Mouse (Mus musculus) liver, postnatal 0 days (tissue): ENCODE measurements around the gene Zfp652. TPM values are rescaled to one million over a fixed set of nuclear protein-coding genes. Genes with fewer than 3 reads are reported as not detected.
"Not testable (repeated sequence)": the region's sequence is repeated elsewhere in the genome, so short reads cannot be mapped to it uniquely, and the experiment has no call there.

Experiments
- ATAC-seq: fragments of 200-750 bp; cut with Nextera tagmentation; 2 replicates; pipeline ENCODE4 v1.8.0; 2017; ENCODE audit warnings: mild to moderate bottlenecking, moderate library complexity
- DNase-seq: peaks from one replicate; pipeline ENCODE4 v3.0.0-alpha.2; 2016
- H3K27ac ChIP-seq: fragments of 300-500 bp; sonication (generic); 2 replicates; pipeline ENCODE4 v1.5.1; 2014; ENCODE audit warnings: antibody characterized with exemption, moderate library complexity, mild to moderate bottlenecking, low read depth
- H3K27me3 ChIP-seq: fragments of 300-500 bp; sonication (generic); 2 replicates; pipeline ENCODE4 v1.6.1; 2014; ENCODE audit warnings: low read length, control low read depth, mixed read lengths; ENCODE audit not compliant: insufficient read depth
- H3K36me3 ChIP-seq: fragments of 300-500 bp; sonication (generic); replicated peaks from 2 replicates; pipeline ENCODE4 v1.6.1; 2014; ENCODE audit warnings: mild to moderate bottlenecking, control low read depth, low read length, moderate library complexity, mixed read lengths; ENCODE audit not compliant: insufficient read depth
- H3K4me1 ChIP-seq: fragments of 300-500 bp; sonication (generic); 2 replicates; pipeline ENCODE4 v1.6.1; 2014; ENCODE audit warnings: antibody characterized with exemption, mild to moderate bottlenecking, control low read depth; ENCODE audit not compliant: insufficient read depth
- H3K4me2 ChIP-seq: fragments of 300-500 bp; sonication (generic); 2 replicates; pipeline ENCODE4 v1.6.1; 2014; ENCODE audit warnings: low read depth, mild to moderate bottlenecking, low read length, moderate library complexity, mixed read lengths
- H3K4me3 ChIP-seq: fragments of 300-500 bp; sonication (generic); 2 replicates; pipeline ENCODE4 v1.5.1; 2014; ENCODE audit warnings: low read depth, low read length
- H3K9ac ChIP-seq: fragments of 300-500 bp; sonication (generic); replicated peaks from 2 replicates; pipeline ENCODE4 v1.6.1; 2014; ENCODE audit warnings: mild to moderate bottlenecking, moderate library complexity
- H3K9me3 ChIP-seq: fragments of 300-500 bp; sonication (generic); 2 replicates; pipeline ENCODE4 v1.6.1; 2016; ENCODE audit warnings: mild to moderate bottlenecking, control low read depth, low read length, mixed read lengths
- CTCF ChIP-seq: sonication (generic); IDR thresholded peaks from 2 replicates; pipeline ENCODE4 v1.5.1; 2016; ENCODE audit warnings: antibody characterized with exemption, low read depth
- EP300 ChIP-seq: IDR thresholded peaks from 2 replicates; pipeline ENCODE4 v1.6.1; 2016; ENCODE audit warnings: antibody characterized with exemption, low read depth, mild to moderate bottlenecking
- WGBS: fragments of 180-500 bp; shearing (Covaris S2); extraction: QIAGEN DNeasy Blood & Tissue Kit; methylation state at CpG from one replicate; pipeline ENCODE4 v1.1.7; 2014; ENCODE audit not compliant: insufficient replicate concordance; 5-methylcytosine and 5-hydroxymethylcytosine counted together
- polyA plus RNA-seq: library from polyadenylated mRNA; unstranded; fragments of >200 nt; fragmentation: Nextera tagmentation; extraction: Ambion mirVana; gene quantifications from 2 replicates; pipeline ENCODE4 v1.2.1, GENCODE M21; 2015

The Zfp652 gene
- polyA plus RNA-seq: 5.0 and 5.6 TPM in 2 replicates

DNA sequence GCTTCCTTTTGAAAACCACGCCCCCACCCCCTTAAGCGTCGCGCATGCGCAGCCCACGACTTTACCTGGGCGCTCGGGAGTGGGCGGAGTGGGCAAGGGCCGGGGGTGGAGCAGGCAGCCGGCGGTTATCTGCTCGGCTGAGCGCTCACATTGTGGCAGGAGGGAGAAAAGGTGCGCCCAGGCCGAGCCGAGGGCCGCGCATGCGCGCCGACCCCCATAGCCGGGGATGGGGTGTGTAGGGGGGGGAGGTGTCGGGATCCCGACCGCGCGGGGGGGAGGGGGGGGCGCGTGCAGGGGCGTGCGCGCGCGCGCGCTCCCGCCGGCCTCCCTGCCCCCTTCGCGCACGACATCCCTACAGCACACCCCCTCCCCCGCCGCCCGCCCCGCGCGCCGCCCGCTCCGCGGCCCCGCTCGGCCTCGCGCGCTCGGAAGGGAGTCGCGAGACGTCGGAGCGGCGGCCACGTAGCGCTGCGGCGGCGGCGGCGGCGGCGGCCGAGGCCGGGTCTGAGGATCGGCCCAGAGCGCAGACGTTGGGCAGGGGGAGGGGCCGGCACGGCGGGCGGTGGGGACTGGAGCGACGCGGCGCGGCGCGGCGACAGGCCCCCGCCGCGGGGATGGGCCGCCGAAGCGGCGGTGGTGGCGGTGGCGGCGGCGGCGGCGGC lies at the start of gene Zfp652:
Gene Zfp652, plus strand, starts transcription at position 111 of the 662 bp plus-strand sequence.
- no peaks in the 10 kb centered on the region for H3K36me3 ChIP-seq
- H3K4me1 ChIP-seq: peaks cover 31% of the 10 kb centered on the region
- ATAC-seq (peak; percentile 88), DNase-seq (peak; percentile 93)
- no peaks in the 10 kb centered on the region for H3K27me3 ChIP-seq
- peak within 1 kb of the TSS; percentile 99 for H3K27ac ChIP-seq
- TF ChIP-seq EP300: no peak
- TF ChIP-seq CTCF: no peak
- H3K9ac ChIP-seq: peak within 1 kb of the TSS; percentile 99
- no peaks in the 10 kb centered on the region for H3K9me3 ChIP-seq
- H3K4me2 ChIP-seq: peak within 1 kb of the TSS; percentile 98
- H3K4me3 ChIP-seq: peak within 1 kb of the TSS; percentile 91
- 2% methylated on average over 27 of the region's 103 CpGs for WGBS

DNA sequence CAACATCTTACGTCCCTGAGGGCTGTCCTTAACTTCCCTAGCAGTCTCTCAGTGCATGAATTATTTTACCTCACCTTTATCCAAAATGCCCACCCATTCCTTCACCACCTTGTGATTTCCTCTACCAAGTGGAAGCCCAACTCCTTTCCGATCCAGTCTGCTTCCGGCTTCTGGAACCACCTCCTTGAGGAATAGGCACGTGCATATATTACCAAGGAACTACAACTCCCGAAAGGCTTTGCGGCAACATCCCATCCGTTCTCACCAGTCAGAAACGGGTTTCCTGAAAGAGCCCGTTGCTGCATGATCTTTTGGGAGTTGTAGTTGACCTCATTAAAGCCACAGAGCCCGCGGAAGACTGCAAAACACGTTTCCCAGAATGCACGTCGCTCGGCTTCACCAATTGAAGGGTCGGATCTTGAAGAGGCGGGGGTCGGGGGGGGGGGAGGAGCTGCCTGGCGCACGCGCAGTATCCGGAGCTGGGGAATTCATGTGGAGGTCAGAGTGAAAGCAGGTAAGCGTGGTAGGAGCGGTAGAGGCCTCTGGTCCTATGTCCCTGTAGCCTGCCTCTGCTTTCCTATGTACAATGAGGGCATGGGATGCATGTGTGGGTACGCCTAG lies 45.8 kb upstream of the Zfp652 start, which contains the start of gene Phb:
Gene Phb, plus strand, starts transcription at position 429 of the 621 bp plus-strand sequence.
- peak; percentile 96 for ATAC-seq
- DNase-seq: peak; percentile 94

DNA sequence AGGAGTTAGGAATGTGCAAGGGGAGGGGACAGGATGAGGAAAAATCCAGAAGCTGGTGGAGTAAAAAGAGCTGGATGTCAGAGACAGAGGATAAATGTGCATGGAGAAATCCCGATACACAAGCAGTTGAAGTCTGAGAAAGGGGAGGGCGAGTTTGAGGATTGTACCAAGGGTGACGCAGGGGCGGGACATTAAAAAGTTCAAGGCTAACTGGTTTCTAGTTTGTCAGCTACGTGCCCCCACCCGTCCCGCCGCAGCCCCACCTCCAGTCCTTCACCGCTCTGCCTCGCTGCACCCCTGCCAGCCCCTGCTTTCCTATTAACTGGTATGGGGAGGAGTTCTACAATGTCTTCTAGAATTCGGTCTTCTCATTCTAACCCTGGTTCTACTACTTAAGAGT lies 45.3 kb upstream of the Zfp652 start:
- Histone ChIP-seq H3K9me3 (no peaks in the 10 kb centered on the region), H3K36me3 (peaks cover 23% of the 10 kb centered on the region; the same call in 1 of the 2 replicates), H3K9ac (peak overlapping the region; percentile 66), H3K27me3 (no peaks in the 10 kb centered on the region), H3K27ac (peak overlapping the region; percentile 94), H3K4me2 (peak overlapping the region; percentile 93), H3K4me1 (peaks cover 10% of the 10 kb centered on the region), H3K4me3 (peak overlapping the region; percentile 67)
- DNase-seq: peak; percentile 69
- no peak for TF ChIP-seq CTCF
- peak; percentile 52 for ATAC-seq
- 1% methylated on average over 11 of the region's 11 CpGs for WGBS

More for the DNA sequence above, 45.8 kb upstream of the Zfp652 start, which contains the start of gene Phb:
- Histone ChIP-seq H3K9ac (peak within 1 kb of the TSS; percentile 66), H3K36me3 (peaks cover 17% of the 10 kb centered on the region; the same call in 1 of the 2 replicates), H3K4me3 (peak within 1 kb of the TSS; percentile 67), H3K9me3 (no peaks in the 10 kb centered on the region), H3K27me3 (no peaks in the 10 kb centered on the region), H3K4me1 (peaks cover 10% of the 10 kb centered on the region), H3K4me2 (peak within 1 kb of the TSS; percentile 93), H3K27ac (peak within 1 kb of the TSS; percentile 94)
- WGBS: under 1% methylated on average over 25 of the region's 25 CpGs
- TF ChIP-seq CTCF: no peak
- peak; percentile 69; the same call in 1 of the 2 replicates for TF ChIP-seq EP300

DNA sequence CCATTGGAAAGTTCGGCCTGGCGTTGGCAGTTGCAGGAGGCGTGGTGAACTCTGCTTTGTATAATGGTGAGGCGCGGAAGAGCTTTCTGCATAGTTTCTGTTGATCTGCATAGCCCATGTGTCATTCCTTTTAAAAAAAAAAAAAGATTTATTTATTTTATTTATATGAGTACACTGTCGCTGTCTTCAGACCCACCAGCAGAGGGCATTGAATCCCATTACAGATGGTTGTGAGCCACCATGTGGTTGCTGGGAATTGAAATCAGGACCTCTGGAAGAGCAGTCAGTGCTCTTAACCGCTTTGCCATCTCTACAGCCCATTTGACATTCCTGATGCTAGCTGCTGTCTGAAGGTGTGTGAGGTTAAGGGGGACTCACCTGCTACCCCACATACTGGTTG lies 44.4 kb upstream of the Zfp652 start:
- Histone ChIP-seq H3K4me3 (peak overlapping the region; percentile 67; the same call in 1 of the 2 replicates), H3K36me3 (peaks cover 26% of the 10 kb centered on the region), H3K4me1 (peaks cover 10% of the 10 kb centered on the region), H3K27ac (peak overlapping the region; percentile 94), H3K9ac (peak overlapping the region; percentile 66; the same call in 1 of the 2 replicates), H3K4me2 (peak overlapping the region; percentile 93)
- ATAC-seq, H3K9me3 ChIP-seq, H3K27me3 ChIP-seq, DNase-seq: not testable (repeated sequence)
- 79% methylated on average over 7 of the region's 7 CpGs for whole genome bisulfite sequencing
- TF ChIP-seq CTCF: peak; percentile 32

DNA sequence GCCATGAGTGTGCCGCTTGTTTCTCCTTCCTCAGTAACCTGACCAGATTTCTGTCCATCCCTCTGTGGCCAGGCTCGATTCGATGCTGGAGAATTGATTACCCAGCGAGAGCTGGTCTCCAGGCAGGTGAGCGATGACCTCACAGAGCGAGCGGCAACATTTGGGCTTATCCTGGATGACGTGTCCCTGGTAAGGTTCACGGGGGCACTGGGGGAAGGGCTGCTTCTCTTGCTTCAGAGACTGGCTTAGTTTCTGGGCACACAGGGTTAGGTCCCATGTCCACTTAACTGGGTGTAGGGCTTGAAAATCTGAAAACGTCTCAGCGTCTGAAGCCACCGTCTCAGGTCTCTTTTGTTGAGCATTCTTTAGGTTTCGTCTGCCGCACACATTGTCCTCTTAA lies 37.0 kb upstream of the Zfp652 start:
- H3K36me3 ChIP-seq: peaks cover 57% of the 10 kb centered on the region
- H3K27ac ChIP-seq: 0 out of 2 replicates have a peak overlapping the region, but pooled peaks have one; percentile 23
- H3K9me3 ChIP-seq: no peaks in the 10 kb centered on the region
- ATAC-seq: peak; percentile 81
- H3K4me3 ChIP-seq: no peak overlapping the region
- H3K9ac ChIP-seq: no peak overlapping the region
- TF ChIP-seq EP300 (peak; percentile 69), CTCF (no peak)
- no peaks in the 10 kb centered on the region for H3K27me3 ChIP-seq
- no peak overlapping the region for H3K4me2 ChIP-seq
- peak; percentile 57 for DNase-seq
- WGBS: 83% methylated on average over 14 of the region's 14 CpGs
- H3K4me1 ChIP-seq: peaks cover 2% of the 10 kb centered on the region; the same call in 1 of the 2 replicates

DNA sequence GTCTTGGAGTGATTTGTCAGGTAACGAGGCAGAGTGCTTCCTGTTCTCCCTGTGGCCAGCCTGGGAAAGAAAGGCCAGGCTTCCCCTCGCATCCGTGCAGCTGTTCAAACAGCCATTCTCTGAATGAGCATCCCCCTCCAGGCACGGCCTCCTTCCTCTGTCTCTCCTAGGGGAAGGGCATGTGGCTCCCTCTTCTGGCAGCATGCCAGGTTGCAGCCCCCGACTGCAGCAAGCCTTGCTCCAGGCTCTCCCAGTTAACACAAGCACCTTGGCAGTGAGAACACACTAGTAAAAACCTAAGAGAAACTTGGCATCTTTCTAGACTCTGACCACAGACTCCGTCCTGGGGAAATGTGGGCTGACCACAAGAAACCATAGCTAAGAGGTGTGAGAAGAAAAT lies 36.2 kb upstream of the Zfp652 start:
- H3K4me1 ChIP-seq: no peaks in the 10 kb centered on the region
- ATAC-seq: no peak
- no peaks in the 10 kb centered on the region for H3K9me3 ChIP-seq
- no peaks in the 10 kb centered on the region for H3K27me3 ChIP-seq
- 0 out of 2 replicates have a peak overlapping the region, but pooled peaks have one; percentile 23 for H3K27ac ChIP-seq
- H3K4me3 ChIP-seq: no peak overlapping the region
- TF ChIP-seq EP300: no peak
- peak; percentile 66 for TF ChIP-seq CTCF
- no peak overlapping the region for H3K9ac ChIP-seq
- peaks cover 59% of the 10 kb centered on the region for H3K36me3 ChIP-seq
- peak; percentile 68 for DNase-seq
- WGBS: 44% methylated on average over 6 of the region's 6 CpGs
- no peak overlapping the region for H3K4me2 ChIP-seq
